8 mouse cellular contexts compared by ENCODE assay signal in the genomic region with DNA sequence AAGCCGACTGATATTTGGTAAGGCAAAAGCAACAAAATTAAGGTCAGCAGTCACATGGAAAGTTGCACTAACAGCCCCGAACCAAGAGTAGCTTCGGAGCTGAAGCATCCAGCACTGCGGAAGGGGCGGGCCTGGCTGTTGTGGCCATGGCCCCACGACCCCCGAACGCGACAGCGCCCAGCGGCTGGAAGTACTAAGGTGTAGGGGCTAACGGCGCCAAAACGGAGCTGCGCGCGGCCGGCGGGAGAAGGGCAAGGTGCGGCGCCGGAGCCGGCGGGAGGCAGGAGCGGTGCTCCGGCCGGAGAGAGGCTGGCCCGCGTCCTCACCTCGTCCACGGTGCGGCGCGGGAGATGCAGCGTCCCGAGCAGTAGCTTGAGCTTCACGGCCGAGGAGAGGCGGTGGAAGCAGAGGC. TPM values are rescaled to one million over a fixed set of nuclear protein-coding genes. Genes with fewer than 3 reads are reported as not detected.
A peak's percentile ranks its signal among the peaks of the same experiment; 100 is the strongest.
DNase-seq lines count a peak whose midpoint lies in the region; ATAC-seq and TF ChIP-seq lines count a peak whose summit lies in the region.

No protein-coding gene starts in this region.

- WGBS in kidney, adult 2 months = under 1% methylated on average over 39 of the region's 39 CpGs
- WGBS in forebrain, embryonic 16.5 days = under 1% methylated on average over 39 of the region's 39 CpGs
- 1% methylated on average over 39 of the region's 39 CpGs for WGBS in liver, embryonic 12.5 days (ENCODE audit: insufficient replicate concordance)
- under 1% methylated on average over 37 of the region's 39 CpGs for WGBS in stomach, embryonic 15.5 days

- peak overlapping the region; percentile 66 for H3K4me2 ChIP-seq in forebrain, embryonic 16.5 days (ENCODE audit: low read length)
- peak overlapping the region; percentile 70 for H3K4me2 ChIP-seq in liver, embryonic 12.5 days
- H3K4me2 ChIP-seq in stomach, embryonic 15.5 days = peak overlapping the region; percentile 54

- H3K9me3 ChIP-seq in forebrain, embryonic 16.5 days (ENCODE audit: control insufficient read depth, low read length) = no peaks in the 10 kb centered on the region
- H3K9me3 ChIP-seq in liver, embryonic 12.5 days (replicated peaks) = peaks cover 17% of the 10 kb centered on the region
- no peaks in the 10 kb centered on the region for H3K9me3 ChIP-seq in stomach, embryonic 15.5 days

- ATAC-seq in forebrain, embryonic 16.5 days = peak; percentile 32
- ATAC-seq in liver, embryonic 12.5 days = no peak; the same call in 1 of the 2 replicates
- peak; percentile 66 for ATAC-seq in stomach, embryonic 15.5 days (ENCODE audit: insufficient read depth, low FRiP score, low read depth)

- TF ChIP-seq CTCF in kidney, adult 2 months (conservative IDR thresholded peaks at IDR 0.05; ENCODE audit: insufficient read depth, insufficient read length, low read depth, low read length) = no peak

- peak overlapping the region; percentile 67 for H3K4me3 ChIP-seq in kidney, adult 2 months (ENCODE audit: insufficient read depth, low read depth, low read length)
- H3K4me3 ChIP-seq in forebrain, embryonic 16.5 days (replicated peaks; ENCODE audit: low read length) = peak overlapping the region; percentile 96
- H3K4me3 ChIP-seq in liver, embryonic 12.5 days = peak overlapping the region; percentile 94
- H3K4me3 ChIP-seq in stomach, embryonic 15.5 days (replicated peaks) = peak overlapping the region; percentile 70

- H3K27me3 ChIP-seq in kidney, adult 2 months (replicated peaks; ENCODE audit: control insufficient read depth, insufficient read depth, low read length) = no peaks in the 10 kb centered on the region
- H3K27me3 ChIP-seq in forebrain, embryonic 16.5 days (replicated peaks; ENCODE audit: control insufficient read depth, insufficient read depth, low read length) = no peaks in the 10 kb centered on the region
- H3K27me3 ChIP-seq in liver, embryonic 12.5 days (replicated peaks) = no peaks in the 10 kb centered on the region
- H3K27me3 ChIP-seq in stomach, embryonic 15.5 days (replicated peaks) = no peaks in the 10 kb centered on the region

- no peaks in the 10 kb centered on the region for H3K36me3 ChIP-seq in kidney, adult 2 months (ENCODE audit: control insufficient read depth, insufficient read depth, low read length)
- no peaks in the 10 kb centered on the region; the same call in 1 of the 2 replicates for H3K36me3 ChIP-seq in forebrain, embryonic 16.5 days (ENCODE audit: control insufficient read depth, insufficient read depth)
- H3K36me3 ChIP-seq in liver, embryonic 12.5 days = peaks cover 46% of the 10 kb centered on the region
- H3K36me3 ChIP-seq in stomach, embryonic 15.5 days = peaks cover 3% of the 10 kb centered on the region; the same call in 1 of the 2 replicates

- H3K27ac ChIP-seq in kidney, adult 2 months (ENCODE audit: insufficient read depth, low read depth, low read length) = peak overlapping the region; percentile 69
- H3K27ac ChIP-seq in forebrain, embryonic 16.5 days (ENCODE audit: low read length) = peak overlapping the region; percentile 95
- peak overlapping the region; percentile 94 for H3K27ac ChIP-seq in liver, embryonic 12.5 days
- peak overlapping the region; percentile 91 for H3K27ac ChIP-seq in stomach, embryonic 15.5 days

- DNase-seq in kidney, adult 2 months = no peak
- DNase-seq in kidney, adult 18-20 months = no peak
- peak; percentile 53 for DNase-seq in T-cell, adult 2 months (ENCODE audit: low spot score)
- no peak for DNase-seq in layer of hippocampus, adult 18-20 months (ENCODE audit: low spot score in 2 of 2)
- DNase-seq in layer of hippocampus, postnatal 14 days (ENCODE audit: low spot score in 2 of 2) = no peak

- peak overlapping the region; percentile 89 for H3K9ac ChIP-seq in forebrain, embryonic 16.5 days (replicated peaks; ENCODE audit: low read depth, low read length)
- H3K9ac ChIP-seq in liver, embryonic 12.5 days = peak overlapping the region; percentile 95
- H3K9ac ChIP-seq in stomach, embryonic 15.5 days = peak overlapping the region; percentile 66

- TF ChIP-seq POLR2A in kidney, adult 2 months (IDR thresholded peaks at IDR 0.05; ENCODE audit: low read depth, low read length) = no peak

- H3K4me1 ChIP-seq in kidney, adult 2 months (ENCODE audit: control insufficient read depth, insufficient read depth, low read length) = peaks cover 7% of the 10 kb centered on the region; the same call in 1 of the 2 replicates
- H3K4me1 ChIP-seq in forebrain, embryonic 16.5 days (replicated peaks; ENCODE audit: control insufficient read depth, insufficient read depth, low read length) = peaks cover 25% of the 10 kb centered on the region
- H3K4me1 ChIP-seq in liver, embryonic 12.5 days = peaks cover 39% of the 10 kb centered on the region
- H3K4me1 ChIP-seq in stomach, embryonic 15.5 days = peaks cover 6% of the 10 kb centered on the region; the same call in 1 of the 2 replicates

RNA-seq across cellular contexts. Expression of gene Nelfa, which starts 0.5 kb away (rescaled TPM):
- 23.0 and 24.6 TPM in 2 replicates for polyA plus RNA-seq in kidney, adult 2 months (2012; rRNA removed)
- 45.3 and 47.5 TPM in 2 replicates for polyA plus RNA-seq in forebrain, embryonic 16.5 days (2015; fragmentation: Nextera tagmentation; extraction: Ambion mirVana)
- 42.7 and 42.9 TPM in 2 replicates for polyA plus RNA-seq in liver, embryonic 12.5 days (2016; fragmentation: Nextera tagmentation; extraction: Ambion mirVana)
- 47.0 and 48.9 TPM in 2 replicates for polyA plus RNA-seq in stomach, embryonic 15.5 days (2015; fragmentation: Nextera tagmentation; extraction: Ambion mirVana)
- total RNA-seq in layer of hippocampus, adult 18-20 months (2021) = 10 to 100 TPM; 19.7 to 20.2 TPM
- 10 to 100 TPM; 17.7 to 19.8 TPM for total RNA-seq in layer of hippocampus, postnatal 14 days (2021)

RNA-seq across cellular contexts. Expression of gene Gm1673, which starts 47.5 kb away (rescaled TPM):
- polyA plus RNA-seq in kidney, adult 2 months (2012; rRNA removed) = 3.3 and 4.1 TPM in 2 replicates
- polyA plus RNA-seq in forebrain, embryonic 16.5 days (2015; fragmentation: Nextera tagmentation; extraction: Ambion mirVana) = 435 and 524 TPM in 2 replicates
- 11.6 and 13.0 TPM in 2 replicates for polyA plus RNA-seq in liver, embryonic 12.5 days (2016; fragmentation: Nextera tagmentation; extraction: Ambion mirVana)
- 67.5 and 71.5 TPM in 2 replicates for polyA plus RNA-seq in stomach, embryonic 15.5 days (2015; fragmentation: Nextera tagmentation; extraction: Ambion mirVana)
- 10 to 100 TPM; 62.2 to 63.7 TPM for total RNA-seq in layer of hippocampus, adult 18-20 months (2021)
- total RNA-seq in layer of hippocampus, postnatal 14 days (2021) = 10 to 100 TPM; 89.0 to 91.6 TPM
